Mouse (Mus musculus): ENCODE results near the gene Cables2. TPM values are rescaled to one million over a fixed set of nuclear protein-coding genes. Genes with fewer than 3 reads are reported as not detected.

The Cables2 gene
- polyA plus RNA-seq, 1 experiment = 13.2 TPM

DNA sequence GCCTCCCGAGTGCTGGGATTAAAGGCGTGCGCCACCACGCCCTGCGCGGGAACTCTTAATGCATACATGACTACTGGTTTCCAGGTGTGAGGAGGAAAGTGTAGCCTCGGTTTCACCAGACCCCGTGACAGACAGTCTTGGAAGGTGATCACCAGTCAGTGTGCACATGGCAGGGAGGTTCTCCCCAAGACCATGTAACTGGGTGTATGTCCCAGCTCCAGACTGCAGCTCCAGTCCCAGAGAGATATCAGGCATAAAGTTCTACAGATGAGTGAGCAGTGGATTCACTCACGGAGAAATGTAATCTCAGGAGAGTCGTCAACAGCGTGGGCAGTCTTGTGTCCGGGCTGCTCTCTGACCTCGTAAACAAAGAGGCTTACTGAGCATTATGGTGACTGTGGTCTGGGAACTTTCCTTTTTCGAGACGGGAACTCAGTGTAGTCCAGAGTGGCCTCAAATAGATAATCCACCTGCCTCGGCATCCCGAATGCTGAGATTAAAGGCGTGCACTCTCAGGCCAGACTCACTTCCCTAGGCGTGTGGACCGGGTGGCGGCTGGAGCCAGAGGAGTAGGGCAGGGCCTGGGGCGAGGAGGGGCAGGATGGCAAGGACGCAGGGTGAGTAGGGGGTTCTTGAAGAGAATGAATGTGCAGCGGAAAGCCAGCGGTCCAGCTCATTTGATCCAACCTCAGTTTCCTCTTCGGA lies 16.8 kb downstream of the Cables2 start:
- Histone ChIP-seq H3K27ac (ENCODE audit: insufficient read depth, low read length) (peak overlapping the region; percentile 93), H3K27me3 (ENCODE audit: control insufficient read depth, insufficient read depth, low read length, poor library complexity, severe bottlenecking) (no peaks in the 10 kb centered on the region), H3K4me3 (ENCODE audit: low read depth, low read length) (peak overlapping the region; percentile 83), H3K9me3 (replicated peaks; ENCODE audit: control insufficient read depth, insufficient read depth, low read length, poor library complexity, severe bottlenecking) (no peaks in the 10 kb centered on the region), H3K9ac (ENCODE audit: low read depth, poor library complexity, severe bottlenecking) (peak overlapping the region; percentile 70), H3K4me1 (ENCODE audit: control insufficient read depth, insufficient read depth, low read length) (no peaks in the 10 kb centered on the region), H3K36me3 (ENCODE audit: control insufficient read depth, insufficient read depth, low read length, poor library complexity, severe bottlenecking) (peaks cover 16% of the 10 kb centered on the region)
- no peak for TF ChIP-seq CTCF (IDR thresholded peaks at IDR 0.05; ENCODE audit: low read depth, low read length)
- no peak for TF ChIP-seq EP300 (IDR thresholded peaks at IDR 0.05; ENCODE audit: insufficient read depth, low read depth, low read length)
- no peak for TF ChIP-seq POLR2A (IDR thresholded peaks at IDR 0.05; ENCODE audit: insufficient read depth, low read length)

DNA sequence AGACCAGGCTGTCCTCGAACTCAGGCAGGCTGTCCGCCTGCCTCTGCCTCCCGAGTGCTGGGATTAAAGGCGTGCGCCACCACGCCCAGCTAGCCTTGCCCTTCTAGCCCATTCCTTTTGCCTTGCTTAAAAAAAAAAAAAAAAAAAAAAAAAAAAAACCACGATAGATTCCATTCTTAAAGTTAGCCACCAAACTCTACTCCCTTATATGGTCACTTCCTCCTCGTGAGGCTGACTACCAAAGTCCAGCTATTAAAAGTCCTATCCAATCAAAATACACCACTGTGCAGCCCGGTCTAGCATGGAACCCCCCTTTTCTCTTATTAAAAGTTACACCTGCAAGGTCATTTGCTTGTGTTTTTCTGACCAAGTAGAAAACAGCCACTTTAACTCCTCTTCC lies 17.6 kb downstream of the Cables2 start:
- H3K4me3 ChIP-seq (ENCODE audit: low read depth, low read length) = peak overlapping the region; percentile 83; the same call in 1 of the 2 replicates
- H3K36me3 ChIP-seq (ENCODE audit: control insufficient read depth, insufficient read depth, low read length, poor library complexity, severe bottlenecking) = peaks cover 16% of the 10 kb centered on the region
- H3K9me3 ChIP-seq (replicated peaks; ENCODE audit: control insufficient read depth, insufficient read depth, low read length, poor library complexity, severe bottlenecking) = no peaks in the 10 kb centered on the region
- H3K27me3 ChIP-seq (ENCODE audit: control insufficient read depth, insufficient read depth, low read length, poor library complexity, severe bottlenecking) = no peaks in the 10 kb centered on the region
- no peak for TF ChIP-seq POLR2A (IDR thresholded peaks at IDR 0.05; ENCODE audit: insufficient read depth, low read length)
- no peak for TF ChIP-seq EP300 (IDR thresholded peaks at IDR 0.05; ENCODE audit: insufficient read depth, low read depth, low read length)
- TF ChIP-seq CTCF (IDR thresholded peaks at IDR 0.05; ENCODE audit: low read depth, low read length) = no peak
- no peaks in the 10 kb centered on the region for H3K4me1 ChIP-seq (ENCODE audit: control insufficient read depth, insufficient read depth, low read length)
- H3K9ac ChIP-seq (ENCODE audit: low read depth, poor library complexity, severe bottlenecking) = peak overlapping the region; percentile 70
- H3K27ac ChIP-seq (ENCODE audit: insufficient read depth, low read length) = peak overlapping the region; percentile 93

DNA sequence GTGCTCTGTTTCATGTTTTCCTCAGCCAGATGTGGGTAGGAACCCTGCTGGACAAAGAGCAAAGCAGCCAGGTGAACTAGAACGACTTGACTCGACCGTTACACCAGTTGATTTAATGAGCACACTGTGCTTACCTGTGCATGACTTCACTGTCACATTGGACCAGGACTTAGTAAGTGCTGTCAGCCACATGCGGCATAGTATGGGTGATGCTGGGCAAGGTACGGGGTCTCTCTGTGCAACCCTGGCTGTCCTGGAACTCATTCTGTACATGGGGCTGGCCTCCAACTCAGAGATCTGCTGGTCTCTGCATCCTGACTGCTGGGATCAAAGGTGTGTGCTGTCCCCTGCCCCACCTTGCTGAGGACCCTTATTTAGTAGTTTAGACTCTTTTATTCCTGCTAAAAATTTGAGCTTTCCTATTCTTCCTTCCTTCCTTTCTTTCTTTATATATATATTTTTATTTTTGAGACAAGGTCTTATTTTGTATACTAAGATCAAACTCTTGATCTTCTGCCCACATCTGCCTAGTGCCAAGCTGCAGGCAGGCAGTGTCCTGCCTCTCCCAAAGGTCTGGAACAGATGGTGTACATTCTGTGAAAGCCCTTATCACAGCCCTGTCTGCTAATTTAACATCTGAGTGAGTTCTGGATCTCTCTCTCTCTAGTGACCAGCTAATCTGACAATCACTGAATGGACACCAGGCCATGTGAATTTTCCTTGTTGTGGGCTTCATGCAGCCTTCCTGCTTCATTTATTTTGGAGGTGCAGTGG lies 18.7 kb downstream of the Cables2 start:
- peak overlapping the region; percentile 33 for H3K27ac ChIP-seq (ENCODE audit: insufficient read depth, low read length)
- no peaks in the 10 kb centered on the region for H3K9me3 ChIP-seq (replicated peaks; ENCODE audit: control insufficient read depth, insufficient read depth, low read length, poor library complexity, severe bottlenecking)
- H3K4me3 ChIP-seq (ENCODE audit: low read depth, low read length) = no peak overlapping the region
- H3K9ac ChIP-seq (ENCODE audit: low read depth, poor library complexity, severe bottlenecking) = no peak overlapping the region; the same call in 1 of the 2 replicates
- no peaks in the 10 kb centered on the region for H3K27me3 ChIP-seq (ENCODE audit: control insufficient read depth, insufficient read depth, low read length, poor library complexity, severe bottlenecking)
- H3K36me3 ChIP-seq (ENCODE audit: control insufficient read depth, insufficient read depth, low read length, poor library complexity, severe bottlenecking) = peaks cover 16% of the 10 kb centered on the region
- H3K4me1 ChIP-seq (ENCODE audit: control insufficient read depth, insufficient read depth, low read length) = no peaks in the 10 kb centered on the region
- TF ChIP-seq CTCF (IDR thresholded peaks at IDR 0.05; ENCODE audit: low read depth, low read length) (no peak), EP300 (IDR thresholded peaks at IDR 0.05; ENCODE audit: insufficient read depth, low read depth, low read length) (no peak), POLR2A (IDR thresholded peaks at IDR 0.05; ENCODE audit: insufficient read depth, low read length) (no peak)

DNA sequence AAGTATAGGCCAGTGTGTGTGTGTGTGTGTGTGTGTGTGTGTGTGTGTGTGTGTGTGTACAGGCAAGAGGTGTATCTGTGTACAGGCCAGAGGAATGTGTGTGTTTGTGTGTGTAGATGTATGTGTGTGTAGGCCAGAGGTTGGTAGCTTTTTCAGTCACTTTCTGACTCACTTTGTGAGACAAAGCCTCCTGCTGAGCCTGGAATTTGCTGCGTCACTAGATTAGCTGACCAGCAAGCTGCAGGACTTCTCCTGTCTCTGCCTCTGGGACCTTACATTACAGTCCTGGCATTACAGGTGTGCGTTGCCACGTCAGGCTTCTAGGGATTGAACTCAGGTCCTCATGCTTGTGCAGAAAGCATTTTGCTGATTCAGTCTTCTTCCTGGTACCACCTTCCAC lies 21.5 kb downstream of the Cables2 start:
- H3K9ac ChIP-seq (ENCODE audit: low read depth, poor library complexity, severe bottlenecking) = peak overlapping the region; percentile 24; the same call in 1 of the 2 replicates
- H3K27me3 ChIP-seq (ENCODE audit: control insufficient read depth, insufficient read depth, low read length, poor library complexity, severe bottlenecking) = no peaks in the 10 kb centered on the region
- H3K9me3 ChIP-seq (replicated peaks; ENCODE audit: control insufficient read depth, insufficient read depth, low read length, poor library complexity, severe bottlenecking) = no peaks in the 10 kb centered on the region
- no peak overlapping the region for H3K4me3 ChIP-seq (ENCODE audit: low read depth, low read length)
- no peaks in the 10 kb centered on the region for H3K36me3 ChIP-seq (ENCODE audit: control insufficient read depth, insufficient read depth, low read length, poor library complexity, severe bottlenecking)
- TF ChIP-seq CTCF (IDR thresholded peaks at IDR 0.05; ENCODE audit: low read depth, low read length) (no peak), EP300 (IDR thresholded peaks at IDR 0.05; ENCODE audit: insufficient read depth, low read depth, low read length) (peak; percentile 85)
- H3K4me1 ChIP-seq (ENCODE audit: control insufficient read depth, insufficient read depth, low read length) = peaks cover 2% of the 10 kb centered on the region
- H3K27ac ChIP-seq (ENCODE audit: insufficient read depth, low read length) = peak overlapping the region; percentile 97

DNA sequence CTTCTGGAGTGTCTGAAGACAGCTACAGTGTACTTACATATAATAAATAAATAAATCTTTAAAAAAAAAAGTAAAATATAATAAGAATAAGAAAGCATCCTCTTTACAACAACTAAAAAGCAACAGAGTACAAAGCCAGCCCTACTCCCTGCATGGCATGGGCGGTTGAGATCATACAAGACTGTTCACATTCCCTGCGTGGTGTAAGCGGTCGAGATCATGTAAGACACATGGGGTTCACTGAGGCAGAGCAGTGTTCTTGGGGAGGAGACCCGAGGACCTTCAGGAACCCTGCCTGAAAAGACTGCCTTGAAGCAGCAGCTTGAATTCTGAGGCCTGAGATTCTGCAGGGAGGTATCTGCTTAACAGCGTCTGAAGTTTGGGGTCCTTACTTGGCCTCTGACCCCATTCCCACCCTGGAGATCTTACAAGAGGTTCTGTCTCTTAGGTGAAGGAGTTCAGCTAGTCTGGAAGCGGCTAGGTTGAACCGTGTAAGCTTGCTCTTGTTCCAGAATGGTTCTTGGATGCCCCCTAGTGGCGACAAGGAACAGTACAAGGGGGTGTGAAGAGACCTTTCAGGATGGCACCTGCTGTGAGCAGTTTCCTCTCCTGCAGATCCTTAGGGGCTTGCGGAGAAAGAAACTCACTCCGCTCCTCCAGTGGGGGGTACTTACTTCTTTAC lies 22.2 kb downstream of the Cables2 start:
- H3K4me3 ChIP-seq (ENCODE audit: low read depth, low read length) = no peak overlapping the region
- H3K9me3 ChIP-seq (replicated peaks; ENCODE audit: control insufficient read depth, insufficient read depth, low read length, poor library complexity, severe bottlenecking) = no peaks in the 10 kb centered on the region

More for the DNA sequence above, 22.2 kb downstream of the Cables2 start:
- peak overlapping the region; percentile 97 for H3K27ac ChIP-seq (ENCODE audit: insufficient read depth, low read length)
- no peak for TF ChIP-seq POLR2A (IDR thresholded peaks at IDR 0.05; ENCODE audit: insufficient read depth, low read length)
- peak; percentile 77 for TF ChIP-seq CTCF (IDR thresholded peaks at IDR 0.05; ENCODE audit: low read depth, low read length)
- no peaks in the 10 kb centered on the region for H3K36me3 ChIP-seq (ENCODE audit: control insufficient read depth, insufficient read depth, low read length, poor library complexity, severe bottlenecking)
- no peak overlapping the region for H3K9ac ChIP-seq (ENCODE audit: low read depth, poor library complexity, severe bottlenecking)
- H3K27me3 ChIP-seq (ENCODE audit: control insufficient read depth, insufficient read depth, low read length, poor library complexity, severe bottlenecking) = no peaks in the 10 kb centered on the region
- H3K4me1 ChIP-seq (ENCODE audit: control insufficient read depth, insufficient read depth, low read length) = peaks cover 2% of the 10 kb centered on the region
